Mouse (Mus musculus): ENCODE measurements at regions not wholly inside any gene's neighbourhood (a gene's known extent, or its start where the extent isn't known, plus 50 kb on each side); places are given as distances from the start of the nearest gene placed in this dataset.

GRCm38 (mm10) chr16:90610097-90610808 lies 117.0 kb downstream of the Mis18a start:
- no peak for DNase-seq

GRCm38 (mm10) chr16:90599329-90599870 lies 127.8 kb downstream of the Mis18a start:
- no peak for DNase-seq

- no peak for DNase-seq
Measured at GRCm38 (mm10) chr16:90598727-90599126, 128.5 kb downstream of the Mis18a start.

- no peak for DNase-seq
Measured at GRCm38 (mm10) chr16:90592721-90593481, 134.3 kb downstream of the Mis18a start.

GRCm38 (mm10) chr16:90585171-90585570 lies 142.0 kb downstream of the Mis18a start:
- no peak for DNase-seq

- no peak for DNase-seq
Measured at GRCm38 (mm10) chr16:90580411-90580810, 146.8 kb downstream of the Mis18a start.

GRCm38 (mm10) chr16:90571107-90571506 lies 156.1 kb downstream of the Mis18a start:
- no peak for DNase-seq

- no peak for DNase-seq
Measured at GRCm38 (mm10) chr16:90569826-90570225, 157.4 kb downstream of the Mis18a start.

- no peak for DNase-seq
Measured at GRCm38 (mm10) chr16:90565182-90565581, 162.0 kb downstream of the Mis18a start.

GRCm38 (mm10) chr16:90553120-90553519 lies 167.3 kb downstream of the Hunk start:
- DNase-seq, result no peak

- DNase-seq, result no peak
Measured at GRCm38 (mm10) chr16:90551041-90551440, 165.2 kb downstream of the Hunk start.

GRCm38 (mm10) chr16:90550058-90550795 lies 164.4 kb downstream of the Hunk start:
- DNase-seq, result no peak

Data from right cerebral cortex, postnatal 4 days (tissue).